Mouse (Mus musculus) ES-Bruce4 (cell line): ENCODE results near the gene Wee1.

ENCODE experiments used
- CTCF ChIP-seq: IDR thresholded peaks from one replicate; pipeline ENCODE4 v1.8.1; 2011; ENCODE audit warnings: low read depth, low read length
- EP300 ChIP-seq: IDR thresholded peaks from 2 replicates; pipeline ENCODE4 v1.6.1; 2011; ENCODE audit warnings: low read depth, low read length; ENCODE audit not compliant: insufficient read depth
- POLR2A ChIP-seq: IDR thresholded peaks from one replicate; pipeline ENCODE4 v1.8.1; 2011; ENCODE audit warnings: low read length; ENCODE audit not compliant: insufficient read depth

- TF ChIP-seq EP300 (no peak), CTCF (no peak), POLR2A (no peak)
These were observed 3.4 kb upstream of the Wee1 start for GRCm38 (mm10) chr7:110118448-110118847.
